Mouse (Mus musculus): ENCODE measurements around the gene Rora.

The Rora gene

DNA sequence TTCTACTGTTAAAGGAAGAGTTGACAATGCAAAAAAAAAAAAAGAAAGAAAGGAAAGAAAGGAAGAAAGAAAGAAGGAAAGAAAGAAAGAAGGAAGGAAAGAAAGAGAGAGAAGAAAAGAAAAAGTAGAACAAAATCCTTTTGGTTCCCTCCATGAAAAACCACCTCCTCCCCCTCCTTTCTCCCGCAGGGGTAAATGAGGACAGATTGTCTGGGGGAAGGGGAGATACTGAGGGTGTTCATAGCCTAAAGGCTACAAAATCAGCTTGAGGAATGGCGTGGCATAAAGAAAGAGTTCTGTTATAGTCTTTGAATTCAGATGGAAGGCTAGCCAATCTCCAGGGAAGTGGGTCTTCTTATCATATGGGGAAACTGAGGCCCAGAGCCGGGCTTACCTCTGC lies 107.3 kb downstream of the Rora start:
- no peak for DNase-seq

DNA sequence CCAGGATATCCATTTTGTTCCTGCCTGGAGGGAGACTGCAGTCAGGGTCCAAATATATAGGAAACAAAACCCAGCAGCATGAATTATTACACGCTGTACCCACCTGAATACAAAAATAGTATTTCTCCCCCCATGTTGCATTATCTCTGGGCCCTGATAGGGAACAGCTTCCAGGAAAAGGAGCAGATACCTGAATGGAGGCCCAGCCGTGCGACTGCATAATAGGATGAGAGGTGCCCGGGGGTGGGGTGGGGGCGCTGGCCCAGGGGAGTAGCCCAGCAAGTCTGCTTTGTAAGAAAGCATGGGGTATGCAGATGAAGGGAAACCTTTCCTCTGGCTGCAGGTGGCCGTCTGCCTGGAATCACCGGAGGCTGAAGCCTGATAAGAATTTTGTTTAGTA lies 108.1 kb downstream of the Rora start:
- DNase-seq, result no peak

DNA sequence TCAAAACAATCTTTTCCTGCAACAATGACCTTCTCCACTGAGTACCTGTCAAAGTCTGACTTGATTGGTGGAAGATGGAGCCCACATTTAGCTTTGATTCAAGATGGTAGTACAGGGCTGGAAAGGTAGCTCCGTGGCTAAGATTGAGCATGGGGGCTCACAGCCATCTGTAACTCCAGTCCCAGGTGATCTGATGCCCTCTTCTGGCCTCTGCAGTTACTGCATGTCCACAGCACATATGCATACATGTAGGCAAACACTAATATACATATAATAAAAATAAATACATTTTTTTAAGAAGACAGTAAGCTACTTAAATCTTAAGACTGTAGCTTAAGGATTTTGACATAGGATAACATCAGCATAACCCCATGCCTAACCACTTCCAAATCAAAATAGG lies 112.0 kb downstream of the Rora start:
- no peak for DNase-seq

DNA sequence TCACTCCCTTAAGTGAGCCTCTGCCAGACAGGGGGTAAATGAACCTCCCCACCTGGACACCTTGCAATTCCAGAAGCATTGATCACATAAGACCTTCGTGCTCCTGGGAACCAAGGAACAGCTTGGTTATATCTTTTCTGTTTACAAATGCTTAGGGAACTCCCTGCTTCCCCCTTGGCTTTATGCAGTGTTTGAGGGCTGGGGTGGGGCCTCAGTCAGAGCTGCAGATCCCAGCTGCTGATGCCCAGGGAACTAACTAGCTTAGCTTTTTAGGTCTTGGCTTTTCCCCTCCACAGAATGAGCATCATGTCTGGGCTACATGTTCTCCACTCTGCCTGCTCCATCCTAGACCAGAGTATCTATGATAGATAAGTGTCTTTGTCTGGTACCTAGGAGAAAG lies 116.1 kb downstream of the Rora start:
- DNase-seq, result no peak

DNA sequence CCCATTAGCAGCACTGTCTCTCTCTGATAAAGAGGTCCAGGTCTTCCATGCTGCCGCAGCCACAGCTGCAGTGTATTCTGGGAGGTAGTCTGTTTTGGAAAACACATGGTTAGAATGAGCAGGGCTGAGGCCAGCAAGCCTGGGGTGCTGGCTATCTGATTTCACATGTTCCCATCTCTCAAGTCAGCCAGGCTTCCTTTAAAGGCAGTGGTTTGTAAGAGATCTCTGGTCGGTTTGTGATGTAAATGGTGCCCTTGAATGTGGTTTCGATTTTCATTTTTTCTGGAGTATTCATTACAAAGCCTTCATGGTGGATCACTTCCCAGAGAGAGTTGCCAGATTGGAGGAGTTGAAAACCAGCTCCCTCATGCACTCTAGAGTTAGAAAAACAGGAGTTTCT lies 117.8 kb downstream of the Rora start:
- DNase-seq, result no peak

DNA sequence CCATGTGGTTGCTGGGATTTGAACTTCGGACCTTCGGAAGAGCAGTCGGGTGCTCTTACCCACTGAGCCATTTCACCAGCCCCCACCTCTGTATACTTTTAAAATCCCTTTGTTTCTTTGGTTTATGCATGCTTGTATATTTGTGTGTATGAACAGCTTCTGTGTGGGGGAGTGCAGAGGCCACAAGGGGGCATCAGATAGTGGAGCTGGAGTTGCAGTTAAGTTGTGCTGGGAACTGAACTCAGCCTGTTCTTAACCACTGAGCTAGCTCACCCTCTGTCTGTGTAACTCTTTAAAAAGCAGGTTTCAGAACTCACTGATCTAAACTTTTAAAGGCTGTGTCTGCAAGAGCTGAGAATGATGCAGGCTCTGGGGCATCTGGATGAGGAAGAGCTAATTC lies 120.2 kb downstream of the Rora start:
- DNase-seq, result no peak

DNA sequence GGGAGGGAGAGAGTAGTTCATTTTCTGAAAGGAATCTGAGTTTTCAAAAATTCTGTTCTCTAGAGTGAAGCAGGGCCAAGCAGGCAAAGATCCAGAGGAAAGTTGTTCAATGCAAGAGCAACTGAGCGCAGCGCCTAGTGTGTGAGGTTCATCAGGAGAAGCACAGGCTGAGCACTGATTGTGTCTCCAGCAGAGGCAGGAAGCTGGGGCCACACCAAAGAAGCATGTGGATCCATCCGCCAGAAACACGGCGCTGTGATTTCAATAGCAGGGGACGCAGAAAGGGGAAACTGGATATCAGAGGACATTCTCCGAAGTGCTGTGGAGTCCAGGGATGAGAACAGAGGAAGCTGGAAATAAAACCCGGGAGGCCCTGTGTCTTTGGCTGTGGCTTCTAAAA lies 128.4 kb downstream of the Rora start:
- DNase-seq, result no peak

DNA sequence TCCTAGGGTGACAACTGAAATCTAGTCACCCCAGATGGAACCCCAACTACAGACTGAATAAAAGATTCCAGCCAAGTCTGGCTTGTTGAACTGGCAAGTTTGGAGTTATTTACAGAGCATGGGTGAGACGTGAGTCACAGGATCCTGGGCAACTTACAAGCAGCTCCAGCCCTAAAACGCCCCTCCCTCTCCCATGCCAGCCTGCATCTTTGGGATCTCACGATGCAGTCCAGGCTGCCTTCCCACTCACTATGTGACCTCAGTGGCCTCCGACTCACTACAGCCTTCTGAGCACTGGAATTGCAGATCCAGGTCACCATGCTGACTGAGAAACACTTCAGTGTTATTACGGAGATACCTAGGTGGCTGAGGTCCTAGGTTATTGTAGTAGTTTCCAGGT lies 129.0 kb downstream of the Rora start:
- DNase-seq, result no peak

DNA sequence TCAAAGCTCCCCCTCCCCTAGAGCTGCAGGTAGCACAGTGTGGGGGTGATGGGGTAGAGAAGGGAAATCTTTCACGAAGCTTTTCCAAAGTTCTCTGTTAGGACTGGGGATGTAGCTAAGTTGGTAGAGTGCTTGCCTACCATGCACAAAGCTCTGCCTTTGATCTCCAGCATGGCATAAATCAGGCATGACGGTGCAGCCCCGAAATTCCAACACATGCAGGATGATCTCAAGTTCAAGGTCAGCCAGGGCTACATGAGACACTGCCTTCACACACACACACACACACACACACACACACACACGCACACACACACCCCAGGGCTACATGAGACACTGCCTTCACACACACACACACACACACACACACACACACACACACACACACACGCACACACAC lies 129.7 kb downstream of the Rora start:
- DNase-seq, result no peak

DNA sequence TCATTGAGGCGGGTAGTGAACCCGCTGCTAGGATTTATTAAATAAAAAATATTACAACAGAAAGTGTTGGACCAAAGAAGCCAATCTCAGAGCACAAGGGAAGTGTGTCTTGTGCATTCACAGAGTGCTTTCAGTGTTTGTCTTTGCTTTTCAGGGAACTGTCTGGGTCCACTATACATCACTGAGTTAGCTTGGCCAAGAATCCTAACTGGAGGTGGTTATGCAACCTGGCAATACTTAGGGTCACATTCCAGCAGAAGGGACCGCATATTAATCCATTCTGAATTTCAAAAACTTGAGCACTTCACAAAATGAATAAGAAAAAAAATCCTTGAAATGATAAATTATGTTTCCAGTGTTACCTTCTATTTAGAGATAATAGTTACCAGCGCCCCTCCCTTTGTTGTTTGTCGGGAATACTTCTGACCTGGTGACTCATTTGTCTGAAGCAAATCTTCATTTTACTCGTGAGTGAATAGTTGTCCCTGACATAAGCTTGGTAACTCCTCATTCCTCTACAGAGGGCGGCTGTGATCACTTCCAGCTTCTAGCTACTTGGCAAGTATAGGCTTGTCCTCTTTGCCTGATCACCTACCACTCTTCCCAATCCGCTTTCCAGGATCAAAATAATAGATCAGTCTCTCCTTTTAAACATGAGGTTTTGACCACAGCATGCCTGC lies 133.2 kb downstream of the Rora start:
- no peak for DNase-seq

DNA sequence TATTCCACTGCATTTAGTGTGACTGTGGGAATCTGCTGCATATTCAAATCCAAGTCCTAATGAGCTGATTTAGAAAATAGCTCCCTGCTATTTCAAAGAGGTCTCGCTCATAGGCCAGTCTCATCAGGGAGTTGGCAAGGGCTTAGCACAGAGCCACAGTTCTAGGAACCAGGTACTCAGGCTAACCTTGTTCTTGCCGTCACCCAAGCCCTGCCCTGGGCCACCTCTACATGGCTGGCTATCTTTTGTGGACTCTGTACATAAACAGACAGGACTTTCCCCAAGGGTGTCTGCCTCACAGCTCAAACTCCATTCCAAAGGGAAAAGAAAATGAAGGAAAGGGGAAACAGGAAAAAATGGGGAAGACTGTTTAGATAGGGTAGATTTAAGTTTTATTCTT lies 134.1 kb downstream of the Rora start:
- no peak for DNase-seq

DNA sequence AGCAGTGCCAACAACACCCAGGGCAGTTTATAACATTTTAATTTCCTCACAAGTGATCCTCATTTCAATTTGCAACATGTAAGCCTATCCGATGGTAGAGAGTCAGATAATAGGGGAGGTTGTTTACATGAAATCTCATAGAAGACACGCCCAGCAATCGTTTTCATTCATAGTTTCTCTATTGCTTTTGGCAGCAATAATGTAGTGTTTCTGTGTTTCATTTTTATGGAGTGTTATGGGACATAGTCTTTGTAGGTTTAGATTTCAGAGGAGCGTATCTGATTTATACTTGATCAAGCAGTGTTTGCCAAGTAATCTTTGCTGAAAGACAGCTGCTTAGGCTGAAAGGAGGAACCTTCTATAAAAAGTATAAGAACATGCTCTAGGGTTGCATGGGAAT lies 137.3 kb downstream of the Rora start:
- no peak for DNase-seq

DNA sequence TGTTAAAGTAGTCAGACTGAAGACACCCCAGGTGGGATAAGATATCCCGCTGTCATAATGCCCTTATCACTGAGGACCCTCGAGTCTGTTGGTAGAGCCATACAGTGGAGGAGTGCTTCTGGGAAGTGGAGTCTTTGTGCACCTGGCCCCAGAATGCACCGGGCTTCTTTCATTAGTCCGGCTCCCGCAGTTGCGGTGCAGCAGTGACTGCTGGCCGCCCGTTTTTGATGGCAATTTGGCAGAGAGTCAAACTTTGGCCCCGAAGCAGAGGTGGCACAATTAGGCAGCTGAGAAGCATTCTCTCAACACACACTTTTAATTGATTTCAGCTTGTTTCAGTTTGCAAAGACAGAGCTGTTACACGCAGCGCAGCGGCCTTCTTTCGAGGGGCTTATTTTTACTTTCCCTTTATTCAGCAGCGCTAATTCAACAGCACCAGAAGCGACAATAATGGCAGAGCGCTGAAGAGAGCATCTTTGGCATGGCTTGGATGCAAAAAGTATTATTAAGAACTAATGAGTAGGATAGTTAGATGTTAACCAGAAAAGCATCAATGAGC lies 138.5 kb downstream of the Rora start:
- no peak for DNase-seq

DNA sequence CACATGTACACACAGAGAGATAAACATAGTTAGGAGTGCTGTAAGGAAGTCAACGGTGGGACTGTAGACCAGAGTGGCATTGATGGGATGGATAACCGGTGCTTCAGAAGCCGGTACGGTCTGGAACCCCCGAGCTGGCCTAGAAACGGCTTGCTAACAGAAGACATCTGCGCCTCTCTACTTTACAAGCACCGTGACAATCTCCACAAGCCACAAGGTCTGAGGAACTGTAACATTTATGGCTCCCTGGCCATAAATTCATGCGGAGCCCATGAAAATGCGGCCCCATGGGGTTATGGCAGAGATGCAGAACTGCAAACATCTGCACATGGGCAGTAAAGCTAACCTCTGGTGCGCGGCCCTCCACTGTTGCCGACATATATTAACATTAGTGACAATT lies 141.7 kb downstream of the Rora start:
- no peak for DNase-seq

DNA sequence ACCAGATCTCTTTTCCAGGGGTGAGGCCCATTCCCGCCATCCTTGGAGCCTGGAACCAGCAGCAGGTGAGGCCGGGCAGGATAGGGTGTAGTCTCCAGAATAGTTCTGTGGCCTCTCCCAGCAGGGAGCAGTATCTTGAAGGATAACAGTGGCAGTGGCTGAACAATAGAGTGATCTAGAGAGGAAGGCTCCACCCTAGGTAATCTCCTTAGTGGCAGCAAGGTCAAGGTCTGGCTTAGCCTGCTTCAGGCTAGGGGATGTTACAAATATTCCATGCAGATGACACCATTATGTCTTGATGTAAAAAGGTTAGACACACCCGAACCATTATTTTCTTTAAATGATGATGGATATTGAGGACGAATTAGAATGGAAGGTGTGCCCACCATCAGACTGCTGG lies 144.6 kb downstream of the Rora start:
- DNase-seq, result no peak

DNA sequence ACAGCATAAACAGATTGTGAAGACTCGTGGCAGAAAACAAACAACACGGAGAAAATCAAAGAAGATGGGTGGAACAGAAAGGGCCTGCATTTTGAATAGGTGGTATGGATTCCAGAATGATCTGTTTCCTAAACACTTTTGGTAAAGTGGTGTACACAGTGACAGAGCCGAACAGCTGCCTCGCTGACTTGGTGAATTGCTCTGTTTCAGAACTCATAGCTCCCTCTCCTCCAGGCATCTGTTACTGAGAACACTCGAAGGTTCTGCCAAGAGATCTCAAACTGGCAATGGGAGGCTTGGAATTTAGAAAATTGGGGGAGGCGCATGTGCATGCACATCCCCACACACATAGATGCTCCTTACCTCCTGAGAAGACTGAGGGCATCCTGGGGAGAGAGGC lies 145.5 kb downstream of the Rora start:
- no peak for DNase-seq

DNA sequence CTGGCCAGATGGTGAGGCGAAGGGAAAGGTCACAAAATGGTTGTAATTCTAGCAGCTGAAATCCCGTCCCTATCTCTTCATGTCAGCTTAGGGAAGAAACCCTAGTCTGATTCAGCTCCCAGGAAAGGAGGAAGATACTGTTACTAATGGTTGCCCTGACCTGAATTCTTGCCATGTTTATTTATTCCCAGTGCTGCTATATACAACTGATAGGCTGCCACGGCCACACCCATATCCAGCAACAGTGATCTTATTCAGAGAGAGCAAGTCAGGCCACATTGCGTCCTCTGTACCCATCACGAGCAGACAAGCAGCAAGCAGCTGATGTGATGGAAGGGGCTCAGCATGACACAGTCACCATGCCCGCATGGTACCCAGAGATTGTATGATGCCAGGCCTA lies 150.6 kb downstream of the Rora start:
- no peak for DNase-seq

DNA sequence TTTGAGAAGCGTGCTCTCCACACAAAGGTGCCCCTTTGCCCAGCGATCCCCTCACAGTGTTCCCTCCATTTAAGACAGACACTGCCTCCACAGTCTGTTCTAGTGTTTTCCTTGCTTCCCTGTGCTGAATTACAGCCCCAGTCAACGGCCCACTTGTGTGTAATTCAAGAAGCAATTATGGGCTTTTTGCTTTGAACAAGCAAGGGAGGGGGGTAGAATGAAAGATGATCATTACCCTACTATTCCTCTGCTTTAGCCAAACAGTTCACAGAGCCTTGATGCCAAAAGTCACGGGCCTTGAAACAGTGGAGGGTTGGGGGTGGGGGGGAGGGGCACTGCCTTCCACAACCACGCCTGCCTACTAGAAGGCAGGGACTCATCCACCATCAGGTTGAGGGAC lies 152.2 kb downstream of the Rora start:
- no peak for DNase-seq

DNA sequence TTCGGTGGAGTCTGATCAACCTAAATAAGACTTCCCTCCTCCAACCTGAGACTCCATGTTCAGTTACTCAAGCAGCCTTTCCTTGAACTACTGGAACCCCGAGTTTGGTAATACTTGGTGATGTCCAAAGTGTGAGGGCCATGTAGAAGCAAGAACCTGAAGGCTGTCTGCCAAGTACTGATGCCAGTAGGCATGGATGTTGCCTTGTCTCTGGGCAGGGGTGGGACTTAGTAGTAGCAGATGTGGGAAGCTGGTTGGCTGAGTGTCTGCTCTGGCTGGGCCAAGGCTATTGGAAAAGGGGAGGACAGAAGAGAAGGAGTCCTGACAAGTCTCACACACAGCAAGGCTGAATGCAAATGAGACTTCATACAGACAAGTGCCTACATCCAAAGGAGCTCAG lies 154.1 kb downstream of the Rora start:
- DNase-seq, result no peak

DNA sequence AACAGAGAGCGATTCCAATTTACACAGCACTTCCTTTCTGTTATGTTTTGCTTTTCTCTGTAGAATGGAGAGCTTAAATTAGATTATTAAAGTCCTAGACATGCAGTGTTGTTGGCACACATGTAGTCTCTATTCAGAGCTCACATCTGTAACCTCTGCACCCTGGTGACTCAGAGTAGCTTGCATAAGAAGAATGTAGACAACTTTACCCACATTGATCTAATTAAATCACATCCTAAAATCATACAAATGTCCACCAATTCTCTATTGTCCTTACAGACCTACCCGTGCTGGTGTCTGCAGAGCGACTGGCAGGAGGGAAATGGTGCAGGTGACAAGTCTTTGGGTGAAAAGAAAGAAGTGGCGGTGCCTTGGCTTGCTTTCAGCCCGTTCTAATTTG lies 155.9 kb downstream of the Rora start:
- DNase-seq, result no peak

DNA sequence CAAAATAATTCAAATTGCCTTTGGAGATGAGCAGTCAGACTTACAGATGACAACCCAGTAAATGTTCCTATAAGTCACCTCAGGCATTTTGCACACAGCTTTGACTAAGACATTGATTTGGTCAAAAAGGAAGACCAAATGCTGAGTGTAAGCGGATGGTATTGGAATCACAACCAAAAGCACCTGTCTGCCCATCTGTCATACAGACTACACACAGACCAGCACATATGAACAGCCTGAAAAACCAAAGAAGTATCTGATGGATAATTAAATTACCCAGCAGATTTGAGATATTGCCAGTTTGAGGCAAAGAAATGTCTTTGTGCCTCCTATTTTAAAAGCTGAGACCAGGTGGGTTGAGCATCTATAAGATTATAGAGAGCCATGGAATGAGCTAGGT lies 161.1 kb downstream of the Rora start:
- DNase-seq, result no peak

DNA sequence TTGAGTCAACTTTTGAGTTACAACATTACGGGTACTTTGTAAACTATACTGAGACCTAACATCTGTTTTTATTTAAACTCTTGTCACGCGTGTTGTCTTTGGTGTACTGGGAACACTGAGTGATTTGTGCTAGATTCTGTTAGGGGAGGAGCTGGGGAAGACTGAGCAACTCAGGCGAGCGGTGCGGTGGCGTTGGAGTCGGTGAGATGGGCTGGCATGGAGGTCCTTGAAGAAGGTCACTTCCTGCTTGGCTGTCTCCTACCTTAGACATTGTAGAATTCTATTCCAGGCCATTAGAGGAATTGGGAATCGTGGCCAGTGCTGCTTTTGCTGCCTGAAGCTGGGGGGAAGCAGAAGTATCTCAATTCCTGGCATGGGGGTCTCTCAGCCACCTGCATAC lies 162.3 kb downstream of the Rora start:
- no peak for DNase-seq

DNA sequence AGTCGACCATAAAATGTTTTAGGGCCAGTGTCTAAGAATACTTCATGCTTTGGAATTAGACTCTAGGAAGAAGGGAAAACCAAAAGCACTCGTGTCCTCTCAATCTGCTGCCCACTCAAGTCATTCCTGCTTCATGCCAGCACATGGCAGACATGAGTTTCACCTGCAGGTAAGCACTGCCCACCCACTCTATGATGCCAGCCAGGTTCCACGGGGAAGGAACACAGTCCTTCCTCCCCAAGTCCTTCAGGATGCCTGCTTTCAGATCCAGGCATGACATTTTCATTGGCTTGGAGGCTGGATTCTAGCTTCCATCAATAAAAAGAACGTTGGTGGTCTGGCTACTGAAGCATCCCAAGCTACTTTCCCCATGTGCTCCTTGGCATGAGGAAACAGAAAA lies 166.4 kb downstream of the Rora start:
- no peak for DNase-seq

DNA sequence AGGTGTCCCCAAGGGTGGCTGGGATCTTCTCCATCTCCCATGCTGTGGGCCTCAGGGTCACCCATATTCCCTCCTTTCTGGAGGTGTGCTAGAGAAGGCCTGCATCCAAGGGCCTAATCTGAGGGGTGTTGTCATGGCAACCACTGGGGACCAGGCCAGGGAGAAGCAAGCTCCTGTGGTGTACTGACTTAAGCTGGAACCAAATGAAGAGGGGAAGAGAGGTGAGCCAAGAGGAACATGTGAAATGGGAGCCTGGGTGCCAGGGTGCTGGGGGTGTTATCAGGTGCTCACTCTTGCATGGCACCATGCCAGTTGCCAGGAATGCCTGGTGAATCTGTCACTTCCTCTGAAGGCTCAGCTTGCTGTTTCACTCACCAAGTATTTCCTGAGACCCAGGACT lies 166.9 kb downstream of the Rora start:
- peak; percentile 90 for DNase-seq

DNA sequence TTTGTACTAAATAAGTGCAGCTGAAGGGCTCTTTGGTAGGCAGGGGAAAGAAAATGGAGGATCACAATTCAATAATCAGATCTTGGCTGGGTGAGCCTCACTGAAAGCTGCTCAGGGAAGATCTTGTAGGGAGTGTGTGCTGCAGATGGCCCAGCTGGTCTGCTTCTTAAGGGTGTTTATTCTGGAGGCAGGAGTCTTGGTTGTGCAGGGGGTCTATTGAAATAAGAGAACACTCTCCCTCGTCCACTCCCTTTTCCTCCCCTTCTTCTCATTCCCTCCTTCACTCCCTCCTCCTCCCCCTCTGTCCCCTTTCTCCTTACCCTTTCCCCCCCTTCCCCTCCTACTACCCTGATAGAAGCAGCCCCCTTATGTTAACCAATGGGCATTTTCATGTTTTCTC lies 167.8 kb downstream of the Rora start:
- DNase-seq, result no peak

DNA sequence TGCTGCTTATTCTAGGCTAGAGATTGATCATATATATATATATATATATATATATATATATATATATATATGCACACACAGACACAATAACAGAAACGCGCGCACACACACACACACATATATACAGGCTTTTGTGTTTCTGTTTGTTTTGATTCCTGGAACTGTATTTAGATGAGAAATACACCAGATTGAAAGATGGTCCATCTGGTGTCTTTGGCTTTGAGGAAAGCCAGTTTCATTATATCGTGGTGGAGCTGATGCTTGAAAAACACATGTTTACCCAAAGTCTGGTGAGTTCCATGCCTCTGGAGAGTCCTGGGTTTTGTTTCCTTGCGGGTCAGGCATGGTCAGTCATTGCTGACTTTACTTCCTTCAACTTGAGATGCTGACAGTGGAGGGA lies 169.7 kb downstream of the Rora start:
- DNase-seq, result no peak

All from cerebellum, adult 11 months (tissue).